Comparison of ENCODE assay signal across 17 mouse cellular contexts in the genomic region with DNA sequence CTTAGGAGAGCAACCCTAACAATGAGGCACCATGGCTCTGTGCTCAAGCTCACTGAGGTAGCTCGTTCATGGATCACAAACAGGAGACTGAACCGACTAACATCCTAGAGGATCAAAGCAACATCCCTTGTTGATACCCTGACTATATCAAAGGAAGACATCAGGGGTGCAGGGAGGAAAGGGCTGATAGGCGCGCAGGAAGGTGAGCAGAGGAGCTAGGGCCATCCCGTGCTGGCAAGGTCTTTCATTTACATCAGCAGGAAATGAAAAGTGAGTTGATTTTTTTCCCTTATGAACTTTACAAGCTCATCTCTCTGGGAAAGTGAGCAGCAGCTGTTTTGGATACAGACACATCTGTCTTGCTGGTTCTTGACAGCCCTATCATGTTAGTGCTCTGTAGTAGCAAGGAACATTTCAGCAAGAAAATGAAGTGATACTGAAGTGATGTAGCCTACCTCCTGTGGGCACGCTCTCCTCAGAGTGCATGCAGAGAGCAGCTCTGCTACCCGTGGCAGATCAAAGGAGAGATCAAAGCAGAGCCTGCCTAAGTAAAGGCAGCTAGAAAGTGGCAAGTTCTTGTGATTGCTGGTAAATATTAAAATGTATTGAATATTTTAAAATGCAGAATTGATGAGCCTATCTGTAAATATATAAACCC.
DNase-seq lines count a peak whose midpoint lies in the region; ATAC-seq lines count a peak whose summit lies in the region.
"Had no signal": no experiment of that assay in that cellular context is flagged by ENCODE, and none has a peak within 500 bp of the region (broad histone marks: within the 10 kb centered on the region; RNA-seq: fewer than 3 reads in every experiment).

No protein-coding gene starts in this region.

- no peak overlapping the region for H3K4me3 ChIP-seq in hindbrain, embryonic 14.5 days (replicated peaks; ENCODE audit: low read length)
- H3K4me3 ChIP-seq in hindbrain, embryonic 11.5 days (ENCODE audit: low read depth, low read length): no peak overlapping the region
- H3K4me3 ChIP-seq in midbrain, embryonic 16.5 days (ENCODE audit: low read depth, low read length): no peak overlapping the region
- H3K4me3 ChIP-seq: embryonic facial prominence, embryonic 13.5 days; heart, embryonic 12.5 days; stomach, embryonic 15.5 days had no signal

- 0 out of 2 replicates have a peak, but pooled peaks have one; percentile 6 for ATAC-seq in hindbrain, embryonic 14.5 days (ENCODE audit: low FRiP score)
- no peak for ATAC-seq in hindbrain, embryonic 11.5 days (ENCODE audit: low FRiP score)
- ATAC-seq in activated CD4-positive, CD25-positive, alpha-beta regulatory T cell, adult 4 months: peak; percentile 70
- peak; percentile 79 for ATAC-seq in midbrain, embryonic 16.5 days

- 0 out of 2 replicates have a peak, but pooled peaks cover 3% of the 10 kb centered on the region for H3K4me1 ChIP-seq in hindbrain, embryonic 14.5 days (replicated peaks; ENCODE audit: control insufficient read depth, insufficient read depth, low read length)
- H3K4me1 ChIP-seq in hindbrain, embryonic 11.5 days (replicated peaks; ENCODE audit: control insufficient read depth, insufficient read depth, low read length): no peaks in the 10 kb centered on the region
- H3K4me1 ChIP-seq in midbrain, embryonic 16.5 days (ENCODE audit: control insufficient read depth, insufficient read depth, low read length): peaks cover 23% of the 10 kb centered on the region
- H3K4me1 ChIP-seq: stomach, embryonic 15.5 days had no signal

- DNase-seq in hindbrain, embryonic 14.5 days (ENCODE audit: low spot score): no peak
- DNase-seq in hindbrain, embryonic 11.5 days (ENCODE audit: low spot score): no peak
- peak; percentile 52 for DNase-seq in CD4-positive helper T cell, adult 2 months (ENCODE audit: low read depth, low spot score)
- no peak for DNase-seq in cerebellum, adult 8-10 months
- no peak for DNase-seq in cerebellum, postnatal 10 days
- DNase-seq: adrenal gland, postnatal 25 days; cerebellum, postnatal 25 days; heart, postnatal 4 days; kidney, adult 2 months; lung, postnatal 14 days; spleen, adult 18-20 months had no signal

- no peaks in the 10 kb centered on the region for H3K27me3 ChIP-seq in hindbrain, embryonic 14.5 days (ENCODE audit: control insufficient read depth, insufficient read depth, low read length)
- no peaks in the 10 kb centered on the region for H3K27me3 ChIP-seq in hindbrain, embryonic 11.5 days (ENCODE audit: control insufficient read depth, insufficient read depth, low read length)
- H3K27me3 ChIP-seq in midbrain, embryonic 16.5 days (ENCODE audit: control insufficient read depth, insufficient read depth, low read depth, low read length): no peaks in the 10 kb centered on the region
- H3K27me3 ChIP-seq: heart, embryonic 12.5 days; stomach, embryonic 15.5 days had no signal

- WGBS in hindbrain, embryonic 14.5 days: 60% methylated on average over 7 of the region's 7 CpGs
- 59% methylated on average over 7 of the region's 7 CpGs for WGBS in hindbrain, embryonic 11.5 days
- WGBS in midbrain, embryonic 16.5 days: 33% methylated on average over 7 of the region's 7 CpGs

- no peaks in the 10 kb centered on the region for H3K36me3 ChIP-seq in hindbrain, embryonic 14.5 days (replicated peaks; ENCODE audit: control insufficient read depth, insufficient read depth)
- no peaks in the 10 kb centered on the region for H3K36me3 ChIP-seq in hindbrain, embryonic 11.5 days (ENCODE audit: control insufficient read depth, insufficient read depth, low read length)
- H3K36me3 ChIP-seq in midbrain, embryonic 16.5 days (ENCODE audit: control insufficient read depth, insufficient read depth, low read length): no peaks in the 10 kb centered on the region; the same call in 1 of the 2 replicates
- H3K36me3 ChIP-seq: stomach, embryonic 15.5 days had no signal

- no peak overlapping the region for H3K9ac ChIP-seq in hindbrain, embryonic 14.5 days
- H3K9ac ChIP-seq in hindbrain, embryonic 11.5 days (ENCODE audit: low read depth, low read length): no peak overlapping the region
- H3K9ac ChIP-seq in midbrain, embryonic 16.5 days (ENCODE audit: low read depth, low read length): no peak overlapping the region
- H3K9ac ChIP-seq: embryonic facial prominence, embryonic 13.5 days; heart, embryonic 12.5 days; liver, embryonic 14.5 days; stomach, embryonic 15.5 days had no signal

- H3K9me3 ChIP-seq in hindbrain, embryonic 14.5 days (ENCODE audit: control insufficient read depth, low read length): no peaks in the 10 kb centered on the region
- no peaks in the 10 kb centered on the region for H3K9me3 ChIP-seq in hindbrain, embryonic 11.5 days (ENCODE audit: control insufficient read depth, low read length)
- no peaks in the 10 kb centered on the region for H3K9me3 ChIP-seq in midbrain, embryonic 16.5 days (replicated peaks; ENCODE audit: control insufficient read depth, low read length, poor library complexity, severe bottlenecking)
- H3K9me3 ChIP-seq: embryonic facial prominence, embryonic 13.5 days; heart, embryonic 12.5 days; stomach, embryonic 15.5 days had no signal

- no peak overlapping the region for H3K4me2 ChIP-seq in hindbrain, embryonic 14.5 days (replicated peaks)
- no peak overlapping the region for H3K4me2 ChIP-seq in hindbrain, embryonic 11.5 days (replicated peaks; ENCODE audit: low read depth, low read length)
- H3K4me2 ChIP-seq in midbrain, embryonic 16.5 days (ENCODE audit: low read length): no peak overlapping the region
- H3K4me2 ChIP-seq: embryonic facial prominence, embryonic 13.5 days; heart, embryonic 12.5 days; stomach, embryonic 15.5 days had no signal

- H3K27ac ChIP-seq in hindbrain, embryonic 14.5 days: 0 out of 2 replicates have a peak overlapping the region, but pooled peaks have one; percentile 1
- H3K27ac ChIP-seq in hindbrain, embryonic 11.5 days (ENCODE audit: low read depth, low read length): no peak overlapping the region
- H3K27ac ChIP-seq in midbrain, embryonic 16.5 days (ENCODE audit: low read length): peak overlapping the region; percentile 65
- H3K27ac ChIP-seq: embryonic facial prominence, embryonic 13.5 days; liver, embryonic 14.5 days; stomach, embryonic 15.5 days had no signal
